9 mouse cellular contexts compared by ENCODE assay signal in genomic region chr1:36539186-36539585, GRCm38 (mm10). TPM values are rescaled to one million over a fixed set of nuclear protein-coding genes. Genes with fewer than 3 reads are reported as not detected.
DNase-seq lines count a peak whose midpoint lies in the region; ATAC-seq and TF ChIP-seq lines count a peak whose summit lies in the region.
"Had no signal": no experiment of that assay in that cellular context is flagged by ENCODE, and none has a peak within 500 bp of the region (broad histone marks: within the 10 kb centered on the region; RNA-seq: fewer than 3 reads in every experiment).

Gene Gm42417 (minus strand): TSS chr1:36539429.

- no peak for TF ChIP-seq CTCF in gastrocnemius, adult 2 months (IDR thresholded peaks at IDR 0.05)

- intact Hi-C loops in gastrocnemius, adult 2 months (cut with DNase I) = no loop called here

- H3K27ac ChIP-seq in gastrocnemius, adult 2 months = peak within 1 kb of the TSS; percentile 91

- DNase-seq in adrenal gland, adult 2 months = peak; percentile 96
- peak; percentile 95 for DNase-seq in gastrocnemius, adult 2 months
- peak; percentile 88 for DNase-seq in heart, postnatal 4 days
- peak; percentile 93 to 96 for DNase-seq in lung, adult 18-20 months
- DNase-seq in frontal cortex, postnatal 36 days (ENCODE audit: low spot score in 2 of 2) = no peak
- no peak for DNase-seq in cerebellum, adult 9-10 months
- DNase-seq: lung, embryonic 14.5 days had no signal

- peak within 1 kb of the TSS; percentile 32; the same call in 1 of the 2 replicates for H3K4me3 ChIP-seq in gastrocnemius, adult 2 months

- ATAC-seq in megakaryocyte, adult 5-6 weeks (ENCODE audit: poor library complexity, severe bottlenecking) = no peak
- no peak for ATAC-seq in megakaryocyte-erythroid progenitor cell, adult 5-6 weeks (replicated peaks; ENCODE audit: low FRiP score, low TSS enrichment, poor library complexity, severe bottlenecking)

RNA-seq across cellular contexts. Expression of gene Gm42417, which starts in this region (rescaled TPM):
- total RNA-seq in adrenal gland, adult 2 months (2021) = not detected
- not detected in 2 replicates for polyA plus RNA-seq in adrenal gland, adult 2 months (2012; rRNA removed)
- total RNA-seq in gastrocnemius, adult 2 months (2021) = 1,000 to 10,000 TPM in 1 of 2 experiments, 100 to 1,000 TPM in 1; 819 to 1,877 TPM
- 10 to 100 TPM; 48.6 to 69.8 TPM for total RNA-seq in heart, postnatal 4 days (2021)
- total RNA-seq in megakaryocyte, adult 5-6 weeks (2015) = not detected in 2 replicates
- total RNA-seq in megakaryocyte, adult 5-6 weeks (2017) = not detected in 2 replicates
- 2.4 TPM in 1 of 2 replicates, not detected in the other for total RNA-seq in megakaryocyte-erythroid progenitor cell, adult 5-6 weeks (2014; fragmentation: Nextera tagmentation)
- 0.61 TPM in 1 of 2 replicates, not detected in the other for total RNA-seq in megakaryocyte-erythroid progenitor cell, adult 5-6 weeks (2017)
- polyA plus RNA-seq: lung, embryonic 14.5 days had no signal

Comparison
In these comparisons a context has a peak if more than half of its experiments do, and no peak if none do; other contexts are left out.
1. RNA of gene Gm42417 (total RNA-seq): 819 to 1,877 TPM in gastrocnemius, adult 2 months and 48.6 to 69.8 TPM in heart, postnatal 4 days; 0.61 to 2.4 TPM in megakaryocyte-erythroid progenitor cell, adult 5-6 weeks, not detected in adrenal gland, adult 2 months and not detected in megakaryocyte, adult 5-6 weeks; every median in the first group is over 10 times any median in the second.
2. RNA of gene Gm42417 (total RNA-seq): 819 to 1,877 TPM in gastrocnemius, adult 2 months; 48.6 to 69.8 TPM in heart, postnatal 4 days; every median in the first group is over 10 times any median in the second.
3. Peak in DNase-seq in adrenal gland, adult 2 months; RNA of the gene not detected or under 1 TPM.
4. DNase-seq: peak in gastrocnemius, adult 2 months (single experiment), heart, postnatal 4 days (single experiment) and lung, adult 18-20 months (2 of 2); none in frontal cortex, postnatal 36 days (0 of 2) and cerebellum, adult 9-10 months (single experiment).